Mouse (Mus musculus) thymus, adult 2 months (tissue): ENCODE results near the gene Zan.

Source experiments
- CTCF ChIP-seq: fragments of 200-500 bp; IDR thresholded peaks from 2 replicates; pipeline ENCODE4 v1.5.1; 2012; ENCODE audit warnings: mild to moderate bottlenecking, control low read depth, low read length, moderate library complexity, borderline replicate concordance; ENCODE audit not compliant: control insufficient read depth, poor library complexity, insufficient read depth; ENCODE audit errors: extremely low read depth
- POLR2A ChIP-seq: fragments of 200-500 bp; IDR thresholded peaks from 2 replicates; pipeline ENCODE4 v1.6.1; 2012; ENCODE audit warnings: mild to moderate bottlenecking, low read length, control low read depth, moderate library complexity; ENCODE audit not compliant: control insufficient read depth, poor library complexity, insufficient read depth; ENCODE audit errors: extremely low read depth

GRCm38 (mm10) chr5:137466946-137467345 lies 9.9 kb downstream of the Zan start:
- TF ChIP-seq CTCF (no peak), POLR2A (no peak)
